Mouse (Mus musculus) cerebellum, adult 8-10 months (tissue): ENCODE data around the gene Vmn2r54.
"Not testable (repeated sequence)": the region's sequence is repeated elsewhere in the genome, so short reads cannot be mapped to it uniquely, and the experiment has no call there.

ENCODE experiments used
- DNase-seq: peaks from one replicate; pipeline ENCODE4 v3.0.0; 2022

Gene Vmn2r54

DNA sequence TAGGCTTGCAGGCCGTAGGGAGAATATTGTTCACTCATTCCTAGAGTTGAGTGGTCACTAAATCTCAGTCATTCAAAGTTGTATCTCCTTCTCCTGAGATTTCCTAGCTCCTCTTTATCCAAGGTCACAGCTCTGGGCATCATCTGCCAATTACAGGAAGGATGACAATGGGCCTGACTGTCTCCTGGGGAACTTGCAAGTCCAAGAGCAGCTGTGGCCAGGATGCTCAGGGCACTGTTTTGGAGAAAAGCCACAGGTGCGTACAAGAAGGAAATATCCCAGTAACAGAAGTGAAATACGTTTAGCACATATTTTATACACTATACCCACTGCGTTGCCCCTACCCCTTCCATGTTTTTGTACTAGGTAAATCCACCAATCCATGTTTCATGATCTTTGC, at the start of gene Vmn2r54:
Gene Vmn2r54 (minus strand): TSS at position 101 of the 400 bp plus-strand sequence.
- DNase-seq: not testable (repeated sequence)

DNA sequence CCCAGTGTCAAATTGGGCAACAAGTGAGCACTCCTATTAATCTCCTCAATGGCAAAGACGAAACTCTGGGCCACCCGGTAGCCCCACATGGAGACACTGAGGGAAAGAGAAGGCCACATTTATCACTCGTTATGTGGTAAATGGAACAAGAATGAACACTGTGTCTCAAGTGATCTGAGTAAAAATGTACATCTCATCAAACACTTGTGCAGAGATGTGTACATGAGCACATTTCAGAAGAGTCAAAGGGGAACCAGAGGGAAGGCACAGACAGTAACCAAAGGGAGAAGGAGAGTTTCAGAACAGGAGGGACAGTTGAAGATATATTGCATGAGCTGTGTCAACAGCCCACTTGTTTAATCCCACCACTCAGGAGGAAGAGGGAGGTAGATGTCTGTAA, 44.8 kb upstream of the Vmn2r54 start, which contains the start of gene Vmn2r55:
Gene Vmn2r55 (minus strand): TSS at position 101 of the 400 bp plus-strand sequence.
- DNase-seq: not testable (repeated sequence)

DNA sequence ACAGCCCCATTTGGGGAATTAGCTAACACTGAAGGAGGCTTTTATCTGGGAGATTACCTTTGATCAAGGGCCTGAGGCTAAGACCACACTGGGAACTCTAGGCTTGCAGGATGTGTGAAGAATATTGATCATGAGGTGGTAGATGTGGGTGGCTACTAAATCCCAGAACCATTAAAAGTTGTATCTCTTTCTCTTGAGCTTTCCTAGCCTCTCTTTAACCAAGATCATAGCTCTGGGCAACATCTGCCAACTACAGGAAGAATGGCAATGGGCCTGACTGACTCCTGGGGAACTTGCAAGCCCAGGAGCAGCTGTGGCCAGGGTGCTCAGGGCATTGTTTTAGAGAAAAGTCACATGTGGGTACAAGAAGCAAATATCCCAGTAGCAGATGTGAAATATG, 31.4 kb downstream of the Vmn2r54 start, which contains the start of gene Vmn2r53:
Gene Vmn2r53 (minus strand): TSS at position 101 of the 400 bp plus-strand sequence.
- no peak for DNase-seq
